Mouse (Mus musculus) cerebellum, postnatal 10 days (tissue): ENCODE results near the gene Slc50a1.

Experiments
- DNase-seq, 2 experiments: peaks; one replicate each; pipeline ENCODE4 v3.0.0; 2021; ENCODE audit warnings: mixed read lengths in 2 of 2

Gene Slc50a1

GRCm38 (mm10) chr3:89229276-89229675 is 41.1 kb downstream of the Slc50a1 start:
- DNase-seq = no peak

DNA sequence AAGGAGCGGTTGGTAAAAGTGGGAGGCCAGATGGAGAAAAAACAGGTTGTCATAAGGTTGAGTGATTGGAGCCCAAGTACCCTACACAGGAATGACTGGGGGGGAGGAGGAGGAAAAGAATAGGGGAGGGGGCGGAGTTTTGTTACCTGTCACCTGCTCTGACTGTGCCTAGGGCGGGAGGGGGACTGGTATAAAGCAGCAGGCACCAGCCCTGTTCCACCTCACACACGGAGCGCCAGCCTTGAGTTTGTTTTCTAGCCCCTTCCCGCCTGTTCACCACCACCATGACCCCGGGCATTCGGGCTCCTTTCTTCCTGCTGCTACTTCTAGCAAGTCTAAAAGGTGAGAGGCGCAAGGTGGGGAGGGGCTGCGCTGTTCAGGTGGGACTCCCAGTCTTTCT is 41.5 kb downstream of the Slc50a1 start, which contains the start of gene Muc1:
Muc1 (plus strand) TSS at position 222 of the 400 bp plus-strand sequence.
- no peak for DNase-seq

DNA sequence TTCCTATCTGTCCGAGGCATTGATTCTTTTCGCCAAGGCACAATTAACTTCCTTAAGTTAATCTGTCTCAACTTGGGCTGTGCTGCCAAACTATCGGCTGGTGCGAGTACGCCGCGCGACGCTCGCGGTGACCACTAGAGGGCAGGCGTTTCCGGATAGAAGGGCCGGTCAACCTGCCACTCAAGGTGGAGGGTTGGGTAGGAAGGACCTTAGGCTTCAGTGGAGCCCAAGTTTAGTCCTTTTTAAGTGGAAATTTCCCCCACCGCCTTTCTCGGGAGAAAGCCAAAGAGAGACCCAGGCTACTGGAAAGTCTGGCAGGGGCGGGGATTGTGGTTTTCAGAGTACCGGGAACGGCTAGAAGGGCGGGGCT is 42.2 kb downstream of the Slc50a1 start:
- peak; percentile 94 to 96 for DNase-seq

DNA sequence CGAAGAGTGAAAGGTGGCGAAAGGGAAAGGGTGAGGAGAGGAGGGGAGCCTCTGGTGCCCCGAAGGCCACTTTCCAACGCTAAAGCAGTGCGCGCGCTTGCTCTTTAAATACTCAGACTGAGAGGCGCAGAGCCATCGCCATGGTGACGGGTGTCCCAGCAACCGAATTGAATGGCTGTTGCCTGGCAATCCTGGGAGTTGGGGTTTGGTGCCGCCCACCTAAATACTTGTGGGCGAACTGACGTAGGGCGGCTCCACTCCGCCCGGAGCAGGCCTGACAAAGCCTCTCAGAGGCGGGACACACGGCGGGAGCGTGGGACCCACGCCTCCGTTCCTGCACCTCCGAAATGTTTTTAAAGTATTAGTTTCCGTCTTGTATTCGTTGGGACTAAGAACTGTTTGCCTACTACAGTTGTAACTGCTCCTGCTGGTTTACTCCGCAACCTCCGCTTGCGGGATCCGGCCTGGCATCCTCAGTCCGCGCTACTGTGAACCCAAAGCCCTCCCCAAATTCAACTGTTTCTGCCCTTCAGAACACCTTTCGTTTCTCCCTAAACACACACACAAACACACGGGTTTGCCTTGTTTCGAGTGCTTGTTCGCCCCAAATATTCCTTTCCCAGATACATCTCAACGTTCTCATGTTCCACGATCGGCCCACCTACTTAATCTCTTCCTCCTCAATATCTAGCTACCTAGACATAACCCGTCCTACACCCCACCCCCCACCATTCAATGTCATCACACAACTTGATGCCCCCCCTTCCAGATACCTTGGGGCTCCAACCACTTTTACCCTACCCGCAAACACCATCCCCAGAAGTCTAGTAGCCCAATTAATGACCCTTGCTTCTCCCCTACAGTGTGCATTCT is 42.8 kb downstream of the Slc50a1 start:
- DNase-seq = peak; percentile 77 to 83

- no peak for DNase-seq
Measured at GRCm38 (mm10) chr3:89226900-89227299, 43.5 kb downstream of the Slc50a1 start, which contains the start of gene Mtx1. Gene Mtx1 (minus strand): TSS chr3:89227088.

DNA sequence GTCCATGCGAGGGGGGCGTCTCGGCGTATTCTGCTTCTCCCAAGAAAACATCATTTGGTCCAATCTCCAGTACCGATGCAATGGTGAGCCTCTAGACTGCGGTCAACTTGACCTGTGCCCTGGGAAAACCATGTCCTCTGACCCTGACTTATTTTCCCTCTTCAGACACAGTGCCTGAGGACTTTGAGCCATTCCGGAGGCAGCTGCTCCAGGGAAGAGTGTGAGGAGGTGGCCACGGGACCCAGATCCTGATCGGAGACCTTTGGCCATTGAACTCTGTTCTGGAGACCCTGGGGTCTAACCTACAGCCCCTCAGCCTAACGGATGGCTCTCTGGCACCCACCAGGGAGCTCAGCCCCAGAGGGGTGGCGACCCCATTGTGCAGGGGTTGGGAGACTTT is 44.0 kb downstream of the Slc50a1 start:
- DNase-seq = no peak

DNA sequence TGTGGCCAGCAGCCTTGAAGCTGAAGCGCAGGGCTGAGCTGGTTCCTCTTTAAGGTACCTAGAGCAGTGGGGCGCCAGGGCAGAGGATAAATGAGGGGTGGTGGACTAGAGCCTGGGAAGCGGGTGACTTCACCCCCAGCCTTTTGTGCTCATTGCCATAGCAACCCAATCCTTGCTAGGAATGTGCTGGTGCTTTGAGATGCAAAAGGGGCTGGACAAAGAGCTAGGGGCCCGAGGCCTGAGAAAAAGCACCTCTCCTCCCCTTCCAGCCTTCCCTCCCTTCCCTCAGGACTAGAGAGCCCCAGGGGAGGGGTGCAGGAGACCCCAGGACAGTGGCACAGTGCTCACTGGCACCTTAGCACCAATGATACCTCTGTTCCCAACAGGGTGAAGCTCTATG is 44.5 kb downstream of the Slc50a1 start:
- DNase-seq = no peak

DNA sequence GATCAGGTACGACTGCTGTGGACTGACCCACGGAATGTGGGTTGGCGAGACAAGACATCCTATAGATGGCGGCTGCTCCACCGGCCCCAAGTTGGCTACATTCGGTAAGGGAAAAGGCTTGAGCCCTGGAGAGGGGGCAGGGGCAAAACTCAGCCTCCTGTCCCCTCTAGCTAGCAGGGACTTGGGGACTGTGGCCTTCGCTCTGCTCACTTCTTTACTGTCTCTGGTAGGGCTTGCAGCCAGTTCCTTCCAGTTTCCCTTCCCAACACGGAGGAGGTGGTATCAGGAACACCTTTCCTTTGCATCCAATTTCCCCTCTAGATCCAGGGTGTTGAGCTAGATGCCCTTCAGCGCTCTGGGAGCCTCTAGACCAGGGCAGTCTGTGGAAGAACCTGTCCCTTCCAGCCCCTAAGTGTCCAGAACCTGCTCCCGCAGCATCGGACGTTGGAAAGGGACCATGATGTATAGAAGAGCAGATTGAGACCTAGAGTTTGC is 45.0 kb downstream of the Slc50a1 start:
- DNase-seq = no peak

DNA sequence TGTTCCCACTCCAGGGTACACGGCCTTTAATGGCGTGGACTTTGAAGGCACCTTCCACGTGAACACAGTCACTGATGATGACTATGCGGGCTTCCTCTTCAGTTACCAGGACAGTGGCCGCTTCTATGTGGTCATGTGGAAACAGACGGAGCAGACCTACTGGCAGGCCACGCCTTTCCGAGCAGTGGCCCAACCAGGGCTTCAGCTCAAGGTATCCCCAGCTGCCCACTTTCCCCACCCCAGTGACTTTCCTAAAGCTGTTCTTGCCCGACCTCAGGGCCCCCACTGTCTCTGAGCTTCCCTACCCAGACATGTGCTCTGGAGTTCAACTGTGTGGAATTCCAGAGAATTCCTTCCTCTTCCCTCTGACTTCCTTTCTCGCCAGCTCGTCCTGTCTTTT is 45.6 kb downstream of the Slc50a1 start:
- DNase-seq = no peak

DNA sequence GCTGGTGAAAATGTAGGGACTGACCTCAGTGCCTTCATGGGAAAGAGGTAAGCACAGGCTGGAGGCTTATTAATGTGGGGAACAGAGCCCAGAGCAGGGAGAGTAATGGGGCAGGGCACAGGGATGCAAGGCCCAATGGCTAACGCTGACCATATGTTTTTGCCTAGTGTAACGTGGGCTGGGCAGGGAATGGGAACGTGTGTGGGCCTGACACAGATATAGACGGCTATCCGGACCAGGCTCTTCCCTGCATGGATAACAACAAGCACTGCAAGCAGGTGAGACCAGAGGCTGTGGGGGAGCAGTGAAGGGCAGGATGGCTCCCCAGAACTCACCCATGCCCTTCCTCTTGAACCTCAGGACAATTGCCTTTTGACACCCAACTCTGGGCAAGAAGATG is 49.2 kb downstream of the Slc50a1 start:
- no peak for DNase-seq

GRCm38 (mm10) chr3:89219546-89219945 is 50.8 kb downstream of the Slc50a1 start:
- no peak for DNase-seq

- DNase-seq = no peak
Measured at GRCm38 (mm10) chr3:89218271-89218670, 52.1 kb downstream of the Slc50a1 start.
